ENCODE assay signal across 8 mouse cellular contexts in the genomic region with DNA sequence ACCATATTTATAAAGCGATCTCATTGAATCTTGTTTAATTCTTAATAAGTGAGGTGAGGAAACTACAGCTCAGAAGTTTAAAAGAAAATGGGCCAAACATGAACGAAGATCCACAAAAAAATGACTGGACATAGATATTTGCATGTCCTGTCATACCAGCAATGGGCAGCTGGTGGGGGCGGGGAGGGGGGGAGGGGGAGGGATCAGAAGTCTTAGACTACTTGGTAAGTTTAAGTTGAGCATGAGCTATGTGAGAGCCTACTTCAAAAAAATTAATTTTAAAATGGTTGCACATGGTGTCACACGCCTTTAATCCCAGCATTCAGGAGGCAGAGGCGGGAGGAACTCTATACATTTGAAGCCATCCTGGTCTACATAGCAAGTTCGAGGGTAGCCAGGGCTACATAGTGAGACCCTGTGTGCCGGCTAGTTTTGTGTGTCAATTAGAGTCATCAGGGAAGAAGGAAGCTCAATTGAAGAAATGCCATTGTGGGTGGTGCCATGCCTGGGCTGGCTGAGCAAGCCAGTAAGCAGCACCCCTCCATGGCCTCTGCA. TPM values are rescaled to one million over a fixed set of nuclear protein-coding genes. Genes with fewer than 3 reads are reported as not detected.
A peak's percentile ranks its signal among the peaks of the same experiment; 100 is the strongest.
DNase-seq lines count a peak whose midpoint lies in the region; ATAC-seq and TF ChIP-seq lines count a peak whose summit lies in the region.

No protein-coding gene starts in this region.

- no peak for TF ChIP-seq POLR2A in bone marrow, adult 2 months (IDR thresholded peaks at IDR 0.05; ENCODE audit: borderline replicate concordance, control insufficient read depth, low read depth, low read length)

- H3K27ac ChIP-seq in heart, embryonic 14.5 days (replicated peaks in 1 of 2; ENCODE audit: control insufficient read depth in 1 of 2, insufficient read depth in 1 of 2, low read depth in 2 of 2, low read length in 2 of 2): no peak overlapping the region; a peak in 1 of 4 replicates
- peak overlapping the region; percentile 96; the same call in 1 of the 2 replicates for H3K27ac ChIP-seq in bone marrow, adult 2 months (ENCODE audit: control insufficient read depth, insufficient read depth, low read depth, low read length, poor library complexity)
- peak overlapping the region; percentile 92; the same call in 1 of the 2 replicates for H3K27ac ChIP-seq in hindbrain, embryonic 12.5 days
- H3K27ac ChIP-seq in midbrain, embryonic 14.5 days (replicated peaks; ENCODE audit: low read depth, low read length): peak overlapping the region; percentile 94

- no peak for ATAC-seq in heart, embryonic 14.5 days (ENCODE audit: insufficient number of reproducible peaks, insufficient read depth, low FRiP score, low read depth)
- ATAC-seq in hindbrain, embryonic 12.5 days (ENCODE audit: low FRiP score): peak; percentile 36
- peak; percentile 44 for ATAC-seq in midbrain, embryonic 14.5 days (ENCODE audit: low FRiP score, low TSS enrichment)

- no peak for DNase-seq in heart, postnatal 14 days
- DNase-seq in midbrain, embryonic 14.5 days: no peak
- DNase-seq in urinary bladder, postnatal 10 days (ENCODE audit: low spot score): no peak
- no peak for DNase-seq in frontal cortex, postnatal 25 days (ENCODE audit: low spot score in 2 of 2)
- no peak for DNase-seq in left cerebral cortex, adult 8-10 months (ENCODE audit: low spot score in 2 of 2)

- peak overlapping the region; percentile 95; the same call in 1 of the 2 replicates for H3K9ac ChIP-seq in heart, embryonic 14.5 days (ENCODE audit: low read length)
- no peak overlapping the region for H3K9ac ChIP-seq in hindbrain, embryonic 12.5 days
- H3K9ac ChIP-seq in midbrain, embryonic 14.5 days (replicated peaks; ENCODE audit: low read length): peak overlapping the region; percentile 97

- H3K4me2 ChIP-seq in heart, embryonic 14.5 days (ENCODE audit: low read length): peak overlapping the region; percentile 70
- 0 out of 2 replicates have a peak overlapping the region, but pooled peaks have one; percentile 6 for H3K4me2 ChIP-seq in hindbrain, embryonic 12.5 days (replicated peaks)
- H3K4me2 ChIP-seq in midbrain, embryonic 14.5 days (ENCODE audit: low read length): peak overlapping the region; percentile 74

- no peaks in the 10 kb centered on the region for H3K27me3 ChIP-seq in heart, embryonic 14.5 days (ENCODE audit: control insufficient read depth, insufficient read depth, low read length)
- no peaks in the 10 kb centered on the region for H3K27me3 ChIP-seq in hindbrain, embryonic 12.5 days
- H3K27me3 ChIP-seq in midbrain, embryonic 14.5 days (ENCODE audit: control insufficient read depth, insufficient read depth, low read length): no peaks in the 10 kb centered on the region

- TF ChIP-seq CTCF in bone marrow, adult 2 months (IDR thresholded peaks at IDR 0.05; ENCODE audit: control insufficient read depth, insufficient read depth, low read length): no peak

- intact Hi-C loops in heart, postnatal 14 days (cut with DNase I): loop anchor here (1.0 to 10.0 kb wide), 4 partner anchors 48 to 188 kb away; a partner anchor contains a TSS

- H3K4me1 ChIP-seq in heart, embryonic 14.5 days (ENCODE audit: control insufficient read depth in 2 of 2, insufficient read depth in 2 of 2, low read length in 2 of 2): peaks cover 3 to 14% of the 10 kb centered on the region in 2 experiments
- H3K4me1 ChIP-seq in bone marrow, adult 2 months (ENCODE audit: control insufficient read depth, insufficient read depth, low read length): peaks cover 4% of the 10 kb centered on the region
- peaks cover 16% of the 10 kb centered on the region for H3K4me1 ChIP-seq in hindbrain, embryonic 12.5 days
- peaks cover 14% of the 10 kb centered on the region for H3K4me1 ChIP-seq in midbrain, embryonic 14.5 days (ENCODE audit: control insufficient read depth, insufficient read depth, low read length)

- 57% methylated on average over 7 of the region's 7 CpGs for WGBS in heart, embryonic 14.5 days
- 52% methylated on average over 7 of the region's 7 CpGs for WGBS in bone marrow, adult 2 months
- WGBS in hindbrain, embryonic 12.5 days: 65% methylated on average over 7 of the region's 7 CpGs
- 58% methylated on average over 7 of the region's 7 CpGs for WGBS in midbrain, embryonic 14.5 days

- H3K36me3 ChIP-seq in heart, embryonic 14.5 days (ENCODE audit: control insufficient read depth, insufficient read depth, low read length): peaks cover 29% of the 10 kb centered on the region
- peaks cover 24% of the 10 kb centered on the region for H3K36me3 ChIP-seq in hindbrain, embryonic 12.5 days
- peaks cover 28% of the 10 kb centered on the region for H3K36me3 ChIP-seq in midbrain, embryonic 14.5 days (ENCODE audit: control insufficient read depth, insufficient read depth, low read length)

- peak overlapping the region in 1 of 2 experiments; percentile 95; a peak in 3 of 4 replicates for H3K4me3 ChIP-seq in heart, embryonic 14.5 days (ENCODE audit: control insufficient read depth in 1 of 2, insufficient read depth in 1 of 2, low read depth in 1 of 2, low read length in 2 of 2)
- H3K4me3 ChIP-seq in bone marrow, adult 2 months (replicated peaks; ENCODE audit: control insufficient read depth, low read depth, low read length): no peak overlapping the region
- peak overlapping the region; percentile 91 for H3K4me3 ChIP-seq in hindbrain, embryonic 12.5 days
- peak overlapping the region; percentile 95 for H3K4me3 ChIP-seq in midbrain, embryonic 14.5 days (replicated peaks; ENCODE audit: low read depth, low read length)

- no peaks in the 10 kb centered on the region for H3K9me3 ChIP-seq in heart, embryonic 14.5 days (ENCODE audit: control insufficient read depth, low read length)
- H3K9me3 ChIP-seq in hindbrain, embryonic 12.5 days (replicated peaks): no peaks in the 10 kb centered on the region
- H3K9me3 ChIP-seq in midbrain, embryonic 14.5 days (ENCODE audit: control insufficient read depth, low read length): no peaks in the 10 kb centered on the region

RNA-seq across cellular contexts. Expression of a gene that starts 0.4 kb away (rescaled TPM):
- 55.0 and 57.0 TPM in 2 replicates for polyA plus RNA-seq in heart, embryonic 14.5 days (2014; fragmentation: Nextera tagmentation; extraction: Ambion mirVana)
- 100 to 1,000 TPM; 101 to 110 TPM for total RNA-seq in heart, postnatal 14 days (2021)
- polyA plus RNA-seq in bone marrow, adult 2 months (2011; ENCODE audit: insufficient read depth, insufficient read length, low replicate concordance, missing spikeins): 25.4 and 28.5 TPM in 2 replicates
- 131 and 135 TPM in 2 replicates for polyA plus RNA-seq in hindbrain, embryonic 12.5 days (2016; fragmentation: Nextera tagmentation; extraction: Ambion mirVana)
- 69.1 and 103 TPM in 2 replicates for polyA plus RNA-seq in midbrain, embryonic 14.5 days (2014; fragmentation: Nextera tagmentation; extraction: Ambion mirVana)
- 100 to 1,000 TPM; 254 to 332 (median 270) TPM for total RNA-seq in left cerebral cortex, adult 8-10 months (2022)

RNA-seq across cellular contexts. Expression of a gene that starts 47.6 kb away (rescaled TPM):
- 2.1 and 2.4 TPM in 2 replicates for polyA plus RNA-seq in heart, embryonic 14.5 days (2014; fragmentation: Nextera tagmentation; extraction: Ambion mirVana)
- 10 to 100 TPM; 12.1 to 13.6 TPM for total RNA-seq in heart, postnatal 14 days (2021)
- polyA plus RNA-seq in bone marrow, adult 2 months (2011; ENCODE audit: insufficient read depth, insufficient read length, low replicate concordance, missing spikeins): 0.50 and 2.4 TPM in 2 replicates
- 2.3 and 2.4 TPM in 2 replicates for polyA plus RNA-seq in hindbrain, embryonic 12.5 days (2016; fragmentation: Nextera tagmentation; extraction: Ambion mirVana)
- polyA plus RNA-seq in midbrain, embryonic 14.5 days (2014; fragmentation: Nextera tagmentation; extraction: Ambion mirVana): 3.6 and 5.1 TPM in 2 replicates
- total RNA-seq in left cerebral cortex, adult 8-10 months (2022): 10 to 100 TPM; 73.0 to 80.9 (median 75.9) TPM

Comparison
In these comparisons a context has a peak if more than half of its experiments do, and no peak if none do; other contexts are left out.
1. H3K27ac ChIP-seq: peak in bone marrow, adult 2 months (single experiment), hindbrain, embryonic 12.5 days (single experiment) and midbrain, embryonic 14.5 days (single experiment); none in heart, embryonic 14.5 days (0 of 2).
2. H3K4me2 ChIP-seq: peak in every context shown above with its lines; median percentile 74 in midbrain, embryonic 14.5 days; 70 in heart, embryonic 14.5 days; 6 in hindbrain, embryonic 12.5 days.